Mouse (Mus musculus) MEL (cell line): ENCODE results near the gene Cep131. TPM values are rescaled to one million over a fixed set of nuclear protein-coding genes. Genes with fewer than 3 reads are reported as not detected.

ENCODE experiments used
- DNase-seq: peaks from one replicate; pipeline ENCODE4 v3.0.0; 2011; ENCODE audit warnings: low read depth, low spot score
- H3K27ac ChIP-seq: 2 replicates; pipeline ENCODE4 v1.5.1; 2012; ENCODE audit warnings: low read depth, mild to moderate bottlenecking, control low read depth, low read length, moderate library complexity; ENCODE audit not compliant: control insufficient read depth
- H3K27me3 ChIP-seq, 2 experiments: fragments of 150-350 bp in 1 of 2; sonication (generic) in 1 of 2; 2 replicates each; pipeline ENCODE4 v1.6.1; 2012; ENCODE audit warnings: low read length in 2 of 2, mild to moderate bottlenecking in 2 of 2, improper control_type of control experiment in 1 of 2, moderate library complexity in 1 of 2; ENCODE audit not compliant: insufficient read depth in 2 of 2, control insufficient read depth in 1 of 2
- H3K36me3 ChIP-seq, 2 experiments: 2 replicates each; pipeline ENCODE4 v1.6.1; 2012 to 2014; ENCODE audit warnings: low read length in 2 of 2, improper control_type of control experiment in 1 of 2, inconsistent platforms in 1 of 2, mild to moderate bottlenecking in 1 of 2; ENCODE audit not compliant: insufficient read depth in 2 of 2, control insufficient read depth in 1 of 2
- H3K4me1 ChIP-seq, 2 experiments: fragments of 150-350 bp in 1 of 2; sonication (generic) in 1 of 2; 2 replicates each; pipeline ENCODE4 v1.6.1; 2012; ENCODE audit warnings: low read length in 2 of 2, improper control_type of control experiment in 1 of 2, mild to moderate bottlenecking in 1 of 2; ENCODE audit not compliant: insufficient read depth in 2 of 2, control insufficient read depth in 1 of 2
- H3K4me3 ChIP-seq, 2 experiments: fragments of 150-350 bp in 1 of 2; sonication (generic) in 1 of 2; 2 replicates each; pipeline ENCODE4 v1.5.1; 2012; ENCODE audit warnings: low read depth in 2 of 2, low read length in 2 of 2, mild to moderate bottlenecking in 2 of 2, moderate library complexity in 2 of 2, control low read depth in 1 of 2, improper control_type of control experiment in 1 of 2; ENCODE audit not compliant: control insufficient read depth in 1 of 2, insufficient read depth in 1 of 2
- H3K79me2 ChIP-seq: 2 replicates; pipeline ENCODE4 v1.6.1; 2012; ENCODE audit warnings: mild to moderate bottlenecking, low read length, moderate library complexity; ENCODE audit not compliant: control insufficient read depth, poor library complexity, insufficient read depth
- H3K9ac ChIP-seq: 2 replicates; pipeline ENCODE4 v1.6.1; 2012; ENCODE audit warnings: low read depth, mild to moderate bottlenecking, control low read depth, low read length, moderate library complexity; ENCODE audit not compliant: control insufficient read depth, poor library complexity, severe bottlenecking
- H3K9me3 ChIP-seq: fragments of 150-350 bp; sonication (generic); replicated peaks from 2 replicates; pipeline ENCODE4 v1.6.1; 2012; ENCODE audit warnings: mild to moderate bottlenecking, low read length, improper control_type of control experiment, moderate library complexity; ENCODE audit not compliant: insufficient read depth
- CHD1 ChIP-seq: IDR thresholded peaks from 2 replicates; pipeline ENCODE4 v1.6.1; 2012; ENCODE audit warnings: low read depth, mild to moderate bottlenecking, inconsistent platforms, low read length, improper control_type of control experiment
- CTCF ChIP-seq, 3 experiments: IDR thresholded peaks in 2 of 3; conservative IDR thresholded peaks in 1 of 3; 2 replicates each; pipeline ENCODE4 v1.5.1; 2011 to 2012; ENCODE audit warnings: low read length in 3 of 3, low read depth in 2 of 3, mild to moderate bottlenecking in 2 of 3, improper control_type of control experiment in 1 of 3, inconsistent platforms in 1 of 3, mixed read lengths in 1 of 3, moderate library complexity in 1 of 3; ENCODE audit not compliant: control insufficient read depth in 1 of 3, insufficient read depth in 1 of 3, poor library complexity in 1 of 3, severe bottlenecking in 1 of 3
- E2F4 ChIP-seq: IDR thresholded peaks from 2 replicates; pipeline ENCODE4 v1.6.1; 2011; ENCODE audit warnings: low read depth, low read length, improper control_type of control experiment, borderline replicate concordance
- ETS1 ChIP-seq: IDR thresholded peaks from 2 replicates; pipeline ENCODE4 v1.6.1; 2012; ENCODE audit warnings: low read depth, mild to moderate bottlenecking, inconsistent platforms, low read length, improper control_type of control experiment, moderate library complexity
- GATA1 ChIP-seq: IDR thresholded peaks from 2 replicates; pipeline ENCODE4 v1.6.1; 2011; ENCODE audit warnings: low read depth, low read length, improper control_type of control experiment
- JUND ChIP-seq: IDR thresholded peaks from 2 replicates; pipeline ENCODE4 v1.6.1; 2011; ENCODE audit warnings: low read depth, mild to moderate bottlenecking, improper control_type of control experiment, low read length
- KAT2A ChIP-seq: conservative IDR thresholded peaks from 2 replicates; pipeline ENCODE4 v1.6.1; 2012; ENCODE audit warnings: low read depth, low read length, improper control_type of control experiment, inconsistent platforms
- MAZ ChIP-seq: IDR thresholded peaks from 2 replicates; pipeline ENCODE4 v1.6.1; 2012; ENCODE audit warnings: low read depth, mild to moderate bottlenecking, inconsistent platforms, low read length, improper control_type of control experiment
- MYB ChIP-seq: IDR thresholded peaks from 2 replicates; pipeline ENCODE4 v1.6.1; 2011; ENCODE audit warnings: mild to moderate bottlenecking, low read depth, low read length, improper control_type of control experiment
- MYC ChIP-seq: IDR thresholded peaks from 2 replicates; pipeline ENCODE4 v1.6.1; 2011; ENCODE audit warnings: low read depth, mild to moderate bottlenecking, low read length, improper control_type of control experiment, moderate library complexity
- NRF1 ChIP-seq: IDR thresholded peaks from 2 replicates; pipeline ENCODE4 v1.6.1; 2014; ENCODE audit warnings: low read depth, mild to moderate bottlenecking, inconsistent platforms, low read length, improper control_type of control experiment, moderate library complexity; ENCODE audit not compliant: poor library complexity, insufficient read depth, severe bottlenecking
- POLR2A ChIP-seq, 2 experiments: IDR thresholded peaks; 2 replicates each; pipeline ENCODE4 v1.6.1; 2011 to 2012; ENCODE audit warnings: low read length in 2 of 2, mild to moderate bottlenecking in 2 of 2, control low read depth in 1 of 2, improper control_type of control experiment in 1 of 2, low read depth in 1 of 2, moderate library complexity in 1 of 2; ENCODE audit not compliant: control insufficient read depth in 1 of 2, insufficient read depth in 1 of 2, poor library complexity in 1 of 2
- POLR2AphosphoS5 ChIP-seq: IDR thresholded peaks from 2 replicates; pipeline ENCODE4 v1.6.1; 2012; ENCODE audit warnings: low read depth, borderline replicate concordance, mild to moderate bottlenecking, inconsistent platforms, low read length, moderate library complexity, mixed read lengths
- SIN3A ChIP-seq: IDR thresholded peaks from 2 replicates; pipeline ENCODE4 v1.6.1; 2012; ENCODE audit warnings: low read length, improper control_type of control experiment, inconsistent platforms
- TAL1 ChIP-seq: IDR thresholded peaks from 2 replicates; pipeline ENCODE4 v1.6.1; 2012; ENCODE audit warnings: mild to moderate bottlenecking, inconsistent platforms, low read length, moderate library complexity, mixed read lengths
- UBTF ChIP-seq: IDR thresholded peaks from 2 replicates; pipeline ENCODE4 v1.6.1; 2012; ENCODE audit warnings: low read depth, mild to moderate bottlenecking, inconsistent platforms, low read length, improper control_type of control experiment, moderate library complexity, borderline replicate concordance; ENCODE audit not compliant: insufficient read depth
- USF1 ChIP-seq: IDR thresholded peaks from 2 replicates; pipeline ENCODE4 v1.6.1; 2014; ENCODE audit warnings: low read depth, mild to moderate bottlenecking, inconsistent platforms, low read length, improper control_type of control experiment, moderate library complexity
- ZC3H11A ChIP-seq: IDR thresholded peaks from 2 replicates; pipeline ENCODE4 v1.6.1; 2012; ENCODE audit warnings: low read depth, mild to moderate bottlenecking, inconsistent platforms, low read length, improper control_type of control experiment
- ZKSCAN1 ChIP-seq: IDR thresholded peaks from 2 replicates; pipeline ENCODE4 v1.6.1; 2012; ENCODE audit warnings: low read depth, mild to moderate bottlenecking, inconsistent platforms, low read length, improper control_type of control experiment, moderate library complexity
- ZMIZ1 ChIP-seq: IDR thresholded peaks from 2 replicates; pipeline ENCODE4 v1.6.1; 2012; ENCODE audit warnings: low read depth, mild to moderate bottlenecking, inconsistent platforms, low read length, improper control_type of control experiment, moderate library complexity
- ZNF384 ChIP-seq: IDR thresholded peaks from 2 replicates; pipeline ENCODE4 v1.6.1; 2012; ENCODE audit warnings: low read depth, mild to moderate bottlenecking, inconsistent platforms, low read length, improper control_type of control experiment
- polyA plus RNA-seq, 2 experiments: library from polyadenylated mRNA; stranded (reverse) in 1 of 2; unstranded in 1 of 2; fragments of >175 nt in 1 of 2; fragments of >200 nt in 1 of 2; gene quantifications; 2 replicates each; pipeline versions ENCODE4 v1.2.1 to v1.2.4; 2012; ENCODE audit warnings: low replicate concordance in 2 of 2, low read depth in 1 of 2; ENCODE audit not compliant: insufficient read length in 2 of 2, insufficient read depth in 1 of 2, missing spikeins in 1 of 2
- total RNA-seq: library from RNA; depleted of rRNA; stranded (reverse); fragments of 300-350 nt; gene quantifications from 2 replicates; pipeline ENCODE4 v1.2.3, GENCODE M21; 2012

The Cep131 gene
- total and polyA plus RNA-seq, 3 experiments = 21.6 to 26.6 TPM; not detected in 1

DNA sequence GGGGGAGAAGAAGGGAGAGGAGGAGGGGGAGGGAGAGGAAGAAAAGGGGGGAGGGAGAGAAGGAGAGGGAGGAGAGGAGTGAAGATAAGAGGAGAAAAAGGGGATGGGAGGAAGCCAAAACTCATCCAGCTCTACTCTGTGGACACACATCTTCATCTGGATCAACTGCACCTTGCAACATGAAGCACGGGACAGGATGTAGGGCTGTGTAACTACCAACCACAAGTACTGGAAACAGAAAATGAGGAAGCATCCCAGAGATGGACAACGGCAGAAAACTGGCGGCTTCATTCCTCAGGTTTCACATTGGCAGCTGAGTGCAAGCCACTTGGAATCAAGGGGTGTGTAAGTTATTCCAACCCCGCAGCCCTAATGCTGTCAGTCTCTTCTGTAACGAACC, 51.9 kb downstream of the Cep131 start:
- Histone ChIP-seq H3K79me2 (no peaks in the 10 kb centered on the region), H3K27ac (no peak overlapping the region), H3K4me1 (no peaks in the 10 kb centered on the region), H3K9me3 (no peaks in the 10 kb centered on the region), H3K36me3 (no peaks in the 10 kb centered on the region), H3K27me3 (no peaks in the 10 kb centered on the region), H3K9ac (no peak overlapping the region), H3K4me3 (no peak overlapping the region)
- no peak for TF ChIP-seq ZNF384
- 0 out of 2 replicates have a peak, but pooled peaks have one; percentile 20 for TF ChIP-seq MYB
- DNase-seq = peak; percentile 58

- Histone ChIP-seq H3K9ac (no peak overlapping the region), H3K4me1 (no peaks in the 10 kb centered on the region), H3K36me3 (no peaks in the 10 kb centered on the region), H3K27me3 (no peaks in the 10 kb centered on the region), H3K79me2 (no peaks in the 10 kb centered on the region), H3K27ac (no peak overlapping the region), H3K9me3 (no peaks in the 10 kb centered on the region), H3K4me3 (no peak overlapping the region)
- TF ChIP-seq JUND = no peak
- no peak for TF ChIP-seq USF1
- TF ChIP-seq MYC = no peak
- no peak for TF ChIP-seq MAZ
- no peak for TF ChIP-seq GATA1
- TF ChIP-seq CTCF (IDR thresholded peaks at IDR 0.05 in 2 of 3, conservative IDR thresholded peaks at IDR 0.05 in 1 of 3; ENCODE audit: control insufficient read depth in 1 of 3, insufficient read depth in 1 of 3, low read depth in 2 of 3, low read length in 3 of 3, poor library complexity in 1 of 3, severe bottlenecking in 1 of 3) = no peak
- TF ChIP-seq KAT2A = no peak
- no peak for TF ChIP-seq ZC3H11A
- TF ChIP-seq ZKSCAN1 = no peak
- TF ChIP-seq CHD1 = no peak
- no peak for TF ChIP-seq SIN3A
- no peak for TF ChIP-seq UBTF
- no peak for TF ChIP-seq POLR2A (IDR thresholded peaks at IDR 0.05; ENCODE audit: control insufficient read depth in 1 of 2, insufficient read depth in 1 of 2, low read depth in 1 of 2, low read length in 2 of 2, poor library complexity in 1 of 2)
- no peak for TF ChIP-seq E2F4
- TF ChIP-seq ZMIZ1 = no peak
- TF ChIP-seq TAL1 = no peak
- TF ChIP-seq POLR2AphosphoS5 = no peak
- TF ChIP-seq NRF1 = no peak
- TF ChIP-seq ETS1 = no peak
- DNase-seq = peak; percentile 46
Observed at GRCm38 (mm10) chr11:120034306-120034705, 52.3 kb downstream of the Cep131 start.
